Mouse (Mus musculus) liver, postnatal 0 days (tissue): ENCODE results near the gene Bcap31.

Experiments used
- CTCF ChIP-seq: sonication (generic); IDR thresholded peaks from 2 replicates; pipeline ENCODE4 v1.5.1; 2016; ENCODE audit warnings: antibody characterized with exemption, low read depth
- EP300 ChIP-seq: IDR thresholded peaks from 2 replicates; pipeline ENCODE4 v1.6.1; 2016; ENCODE audit warnings: antibody characterized with exemption, low read depth, mild to moderate bottlenecking

DNA sequence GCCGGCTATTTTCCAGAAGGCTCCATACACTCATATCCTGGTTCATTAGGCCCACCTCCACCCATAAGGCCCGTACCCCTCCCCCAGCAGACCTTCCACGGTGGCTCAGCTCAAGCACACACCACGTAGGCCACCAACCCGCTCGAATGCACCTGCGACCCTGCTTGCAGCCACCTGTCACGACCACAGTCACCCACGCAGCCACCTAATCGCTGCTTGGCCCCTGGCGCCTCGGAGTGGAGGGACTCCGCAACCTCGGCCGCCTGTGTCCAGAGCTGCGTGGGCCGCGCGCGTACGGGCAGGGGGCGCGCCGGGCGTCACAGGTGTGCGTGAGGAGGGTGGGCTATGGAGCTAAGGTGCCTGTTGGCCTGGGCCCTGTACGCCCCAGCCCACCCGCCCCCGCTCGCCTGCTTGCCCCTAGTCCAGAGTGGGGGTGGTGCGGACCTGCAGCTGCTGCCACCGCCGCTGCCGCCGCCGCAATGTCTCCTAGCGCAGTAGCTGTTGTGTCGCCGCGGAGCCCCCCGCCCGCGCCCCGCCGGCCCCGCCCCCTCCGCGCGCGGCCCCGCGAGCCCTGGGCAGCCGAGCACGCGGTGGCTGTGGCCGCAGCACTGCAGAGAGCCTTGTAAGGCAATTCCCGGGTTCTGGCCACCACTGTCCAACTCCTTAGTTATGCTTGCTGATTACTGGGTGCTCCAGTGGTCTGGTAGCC lies 56.2 kb downstream of the Bcap31 start, which contains the start of gene Pnck:
- TF ChIP-seq CTCF (no peak), EP300 (no peak)
